Mouse (Mus musculus) frontal cortex, postnatal 36 days (tissue): Measurements from ENCODE around the gene AI182371.

Experiments
- DNase-seq, 2 experiments: peaks; one replicate each; pipeline ENCODE4 v3.0.0; 2022; ENCODE audit warnings: low spot score in 2 of 2

Gene AI182371

DNA sequence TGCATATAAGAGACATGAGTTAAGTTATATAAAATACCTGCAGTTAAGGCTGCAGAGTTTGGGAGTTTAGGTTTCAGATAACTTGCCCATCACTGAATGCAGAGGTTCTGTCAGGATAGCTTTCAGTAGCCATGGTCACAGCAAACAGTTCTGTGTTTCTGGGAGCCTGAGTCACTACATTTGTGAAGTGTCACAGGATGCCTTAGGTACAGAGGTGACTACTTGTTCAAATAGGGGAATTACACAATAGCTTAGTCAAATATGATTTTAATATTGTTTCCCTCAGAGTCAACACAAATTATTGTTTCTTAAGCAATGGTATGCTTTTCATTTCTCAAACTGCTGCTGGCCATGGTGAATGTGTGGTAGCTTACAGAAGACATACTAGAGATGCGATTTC is 32.2 kb downstream of the AI182371 start:
- DNase-seq, result no peak

DNA sequence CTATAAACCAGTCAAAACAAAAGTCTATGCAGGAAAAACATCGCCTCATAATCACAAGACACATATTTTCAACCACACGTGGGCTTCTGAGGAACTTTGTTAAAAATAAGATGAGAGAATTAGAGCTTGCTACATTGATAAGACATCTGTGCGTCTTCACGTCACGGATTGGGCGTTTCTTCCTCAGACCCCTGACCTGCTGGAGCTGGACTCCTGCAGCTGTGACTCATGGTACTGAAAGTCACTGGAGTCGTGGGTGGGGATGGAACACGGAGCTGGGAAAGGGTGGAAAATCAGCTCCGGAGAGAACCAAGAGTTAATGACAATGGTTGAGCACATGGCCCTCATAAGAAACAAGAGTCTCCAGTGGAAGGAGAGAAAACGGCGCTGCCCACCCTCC is 34.2 kb downstream of the AI182371 start:
- no peak for DNase-seq

DNA sequence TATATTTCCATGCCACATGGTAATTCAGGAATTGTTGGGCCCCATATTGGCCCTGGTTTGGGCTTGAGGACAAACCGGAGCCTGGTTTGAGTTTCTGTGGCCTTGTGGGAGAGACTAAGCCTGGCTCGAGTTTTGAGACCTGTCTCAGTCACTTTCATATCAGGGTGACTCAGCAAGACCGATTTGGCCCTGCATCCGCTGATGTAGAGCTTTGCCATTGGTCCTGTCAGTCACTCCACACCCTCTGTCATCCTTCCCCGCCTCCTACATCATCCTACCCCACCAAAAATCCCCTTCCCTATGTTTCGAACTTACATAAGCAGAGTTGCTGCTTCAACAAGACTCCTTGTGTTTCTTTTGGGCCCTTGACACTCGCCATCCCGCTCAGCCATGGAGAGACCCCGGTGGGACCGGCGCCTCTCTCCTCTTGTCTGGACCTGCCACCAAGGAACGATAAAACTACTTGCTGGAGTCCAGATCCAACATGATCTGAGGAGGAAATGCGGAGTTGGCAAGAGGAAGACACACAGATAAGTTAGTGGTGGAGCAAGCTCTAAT is 34.7 kb downstream of the AI182371 start:
- no peak for DNase-seq

DNA sequence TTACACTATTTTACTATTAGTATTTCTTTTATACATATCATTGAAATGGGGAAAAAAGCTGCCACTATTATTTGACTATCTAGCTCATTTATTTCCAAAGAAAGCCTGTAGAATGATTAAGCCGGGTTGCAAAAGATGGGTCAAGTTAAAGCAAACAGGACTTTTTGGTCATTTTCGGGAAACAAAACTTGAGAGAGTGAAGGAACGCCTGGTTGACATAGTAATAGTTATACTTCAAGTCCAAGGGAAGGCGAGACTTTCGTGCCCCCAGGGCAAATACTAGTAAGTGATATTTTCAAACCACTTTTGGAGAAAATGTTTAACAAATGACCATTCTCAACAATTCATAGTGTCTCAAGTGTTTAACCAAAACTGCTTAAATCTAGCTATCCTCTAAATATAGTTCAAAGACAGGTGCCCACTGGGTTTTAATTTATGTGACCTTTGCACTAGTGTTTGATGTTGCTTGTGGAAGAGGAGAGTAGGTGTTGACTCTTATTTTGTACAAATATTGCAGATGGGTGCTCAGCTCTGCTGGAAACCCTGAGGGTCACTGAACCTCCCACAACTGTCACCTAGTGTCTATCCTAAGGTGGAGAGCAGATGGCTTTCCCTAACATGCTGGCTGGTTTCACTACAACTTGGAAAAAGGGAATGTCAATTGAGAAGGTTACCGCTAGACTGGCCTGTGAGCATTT is 37.9 kb downstream of the AI182371 start:
- DNase-seq, result no peak

DNA sequence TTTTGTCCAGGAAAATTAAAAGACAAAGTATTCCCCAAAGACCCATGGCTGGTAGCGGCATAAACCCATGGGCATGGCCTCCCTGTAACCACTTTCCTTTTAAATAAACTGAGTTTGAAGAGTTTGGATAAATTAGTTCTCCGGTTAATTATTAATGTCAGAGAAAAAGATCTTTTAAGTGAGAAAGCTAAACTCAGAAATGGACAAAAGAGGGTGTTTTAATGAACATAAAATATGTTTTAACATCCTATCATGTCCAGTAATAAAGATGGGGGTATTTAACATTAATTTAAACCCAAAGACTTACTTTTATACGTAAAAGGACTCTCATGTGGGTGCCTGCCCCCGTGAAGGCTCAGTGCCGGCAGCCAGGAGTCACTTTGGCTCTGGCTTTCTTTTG is 40.0 kb downstream of the AI182371 start, which contains the start of gene Hc:
Hc (minus strand) TSS at position 101 of the 400 bp plus-strand sequence.
- DNase-seq, result no peak

DNA sequence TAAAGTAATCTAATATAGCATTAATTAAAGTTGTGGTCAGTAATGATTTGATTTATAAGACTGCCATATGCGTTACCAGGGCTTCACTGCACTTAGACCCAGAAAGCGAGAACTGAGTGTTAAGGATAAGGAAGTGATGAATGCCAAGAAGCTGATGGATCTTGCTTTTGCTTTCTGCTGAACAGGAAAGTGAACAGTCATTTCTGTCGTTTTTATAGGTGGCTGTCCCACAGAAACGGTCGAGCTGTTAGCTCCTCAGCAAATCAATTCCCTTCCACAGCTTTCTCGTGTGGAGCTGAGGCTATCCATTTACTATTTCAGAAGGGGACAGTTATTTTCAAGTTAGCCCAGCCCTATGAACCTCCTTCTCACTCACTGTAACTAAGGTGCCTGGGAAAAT is 40.4 kb downstream of the AI182371 start:
- DNase-seq, result no peak

DNA sequence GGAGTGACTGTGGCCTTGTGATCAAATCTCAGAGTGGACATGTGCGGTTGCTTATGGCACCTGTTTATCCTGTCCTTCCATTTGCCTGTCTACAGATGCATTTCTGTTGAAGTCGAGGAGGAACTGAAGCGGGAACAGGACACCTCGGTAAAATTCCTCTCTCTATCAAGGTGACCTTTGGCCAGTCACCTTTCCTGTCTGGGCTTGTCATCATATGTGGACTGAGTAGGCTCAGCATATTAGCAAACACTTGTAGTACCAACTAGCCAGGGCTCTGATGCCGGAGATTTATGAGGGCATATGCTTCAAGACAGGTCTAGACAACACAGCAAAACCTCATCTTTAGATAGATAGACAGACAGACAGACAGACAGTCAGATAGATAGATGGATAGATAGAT is 41.1 kb downstream of the AI182371 start:
- no peak for DNase-seq

DNA sequence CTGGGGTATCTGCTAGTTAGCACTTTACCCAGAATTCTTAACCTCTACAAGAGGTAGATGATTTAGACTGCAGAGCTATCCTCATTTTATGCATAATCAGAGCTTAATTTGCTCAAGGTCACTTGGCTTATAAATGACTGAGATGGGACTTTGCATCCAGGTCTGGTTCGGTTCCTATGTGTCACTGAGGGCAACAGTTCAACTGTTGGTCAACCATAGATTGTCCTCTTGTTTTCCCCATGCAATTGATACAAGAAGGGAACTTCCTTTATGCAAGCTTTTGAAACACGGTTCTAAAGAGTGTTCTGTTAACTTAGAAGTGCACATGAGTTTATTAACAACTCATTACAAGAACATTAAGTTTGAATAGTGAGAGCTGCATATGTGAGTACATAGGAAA is 43.0 kb downstream of the AI182371 start:
- no peak for DNase-seq

DNA sequence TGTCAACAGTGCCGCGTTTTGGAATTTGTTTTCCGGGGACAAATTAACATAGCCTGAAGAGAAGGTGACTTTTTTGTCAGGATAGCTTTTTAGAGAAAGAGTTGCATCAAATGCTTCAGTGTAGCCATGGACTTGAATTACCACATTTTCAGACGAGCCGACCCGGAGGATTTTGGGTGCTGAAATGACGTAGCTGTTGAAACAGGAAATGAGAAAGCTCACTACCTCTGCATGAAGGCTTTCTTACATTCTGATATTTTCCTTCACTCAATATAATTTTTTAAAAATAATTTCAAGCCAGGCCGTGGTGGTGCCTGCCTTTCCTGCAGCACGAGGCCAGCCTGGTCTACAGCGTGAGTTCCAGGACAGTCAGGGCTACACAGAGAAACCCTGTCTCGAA is 44.1 kb downstream of the AI182371 start:
- no peak for DNase-seq

DNA sequence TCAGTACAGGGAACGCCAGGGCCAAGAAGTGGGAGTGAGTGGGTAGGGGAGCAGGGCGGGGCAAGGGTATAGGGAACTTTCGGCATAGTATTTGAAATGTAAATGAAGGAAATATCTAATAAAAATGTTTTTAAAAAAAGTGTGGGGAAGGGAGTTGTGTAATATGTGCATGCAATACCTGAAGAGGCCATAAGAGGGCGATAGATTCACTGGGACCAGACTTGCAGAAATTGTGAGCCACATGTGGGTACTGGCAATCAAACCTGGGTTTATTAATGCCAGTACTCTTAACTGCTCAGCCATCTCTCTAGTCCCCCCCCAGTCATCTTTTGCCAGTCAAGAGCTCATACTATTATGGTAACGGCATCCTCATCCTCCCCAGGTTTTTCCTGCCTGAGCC is 52.5 kb downstream of the AI182371 start:
- DNase-seq, result peak in 1 of 2 experiments; percentile 5

DNA sequence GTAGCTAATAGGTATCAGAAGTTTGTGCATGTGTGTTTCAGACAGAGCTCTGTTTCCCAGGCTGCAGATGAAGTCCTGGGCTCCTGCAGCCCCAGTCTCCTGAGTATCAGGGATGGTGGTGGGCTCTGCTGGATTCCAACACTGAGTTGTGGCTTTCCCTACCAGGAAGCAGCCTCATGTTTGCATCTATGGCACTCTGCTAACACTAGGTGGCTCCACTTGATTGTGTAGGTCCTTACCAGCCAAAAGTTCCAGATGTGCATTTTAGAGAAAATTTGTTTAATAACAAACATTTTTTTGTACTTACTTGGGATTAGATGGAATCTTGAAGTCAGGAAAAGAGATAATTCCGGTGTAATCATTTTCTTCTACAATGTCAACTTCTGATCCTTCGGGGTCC is 56.4 kb downstream of the AI182371 start:
- DNase-seq, result peak in 1 of 2 experiments; percentile 31

DNA sequence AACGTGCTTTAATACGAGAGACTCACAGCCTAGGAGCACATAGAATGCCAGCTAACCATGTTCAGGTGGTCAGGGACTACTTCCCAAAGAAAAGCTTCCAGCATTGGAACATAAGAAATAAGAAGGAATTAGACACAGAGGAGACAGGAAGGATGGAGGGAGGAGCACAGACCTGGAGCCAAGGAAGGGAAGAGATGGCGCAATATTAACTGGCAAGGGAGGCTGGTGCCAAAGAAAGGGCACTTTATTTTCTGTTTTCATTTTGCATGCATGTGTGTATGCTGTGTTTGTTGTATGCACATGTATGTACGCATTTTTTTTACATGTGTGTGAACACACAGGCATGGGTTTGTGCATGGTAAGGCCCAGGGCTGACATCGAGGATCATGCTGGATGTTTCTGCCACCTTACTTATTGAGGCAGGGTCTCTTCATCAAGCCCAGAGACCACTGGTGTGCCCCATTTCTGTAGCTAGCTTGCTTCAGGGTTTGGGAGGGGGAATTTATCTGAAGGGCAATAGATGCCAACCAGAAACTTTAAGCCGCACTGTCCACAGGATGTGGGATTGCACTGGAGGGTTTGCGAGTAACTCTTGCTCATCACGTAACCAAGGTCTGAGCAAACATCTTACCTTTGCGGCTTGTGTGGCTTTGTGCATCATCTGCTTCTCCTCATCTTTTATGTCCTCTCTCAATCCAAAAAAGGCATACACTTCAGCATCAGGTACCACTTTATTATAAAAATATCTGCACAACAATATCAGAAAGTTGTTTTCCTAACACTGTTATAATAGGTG is 62.6 kb downstream of the AI182371 start:
- no peak for DNase-seq
